Mouse (Mus musculus) limb, embryonic 11.5 days (tissue): Measurements from ENCODE around the gene Pmm1. TPM values are rescaled to one million over a fixed set of nuclear protein-coding genes. Genes with fewer than 3 reads are reported as not detected.
A peak's percentile ranks its signal among the peaks of the same experiment; 100 is the strongest.

Source experiments
- ATAC-seq: fragments of 200-750 bp; cut with Nextera tagmentation; 2 replicates; pipeline ENCODE4 v1.8.0; 2017; ENCODE audit warnings: low read depth; ENCODE audit not compliant: insufficient number of reproducible peaks, low FRiP score, low TSS enrichment
- DNase-seq: peaks from one replicate; pipeline ENCODE4 v3.0.0-alpha.2; 2015; ENCODE audit warnings: low spot score
- H3K27ac ChIP-seq: fragments of 300-500 bp; sonication (generic); replicated peaks from 2 replicates; pipeline ENCODE4 v1.5.1; 2014; ENCODE audit warnings: low read depth, mild to moderate bottlenecking, low read length
- H3K27me3 ChIP-seq: fragments of 300-500 bp; sonication (generic); 2 replicates; pipeline ENCODE4 v1.6.1; 2014; ENCODE audit warnings: mild to moderate bottlenecking, low read length, mixed read lengths; ENCODE audit not compliant: control insufficient read depth, insufficient read depth
- H3K36me3 ChIP-seq: fragments of 300-500 bp; sonication (generic); 2 replicates; pipeline ENCODE4 v1.6.1; 2014; ENCODE audit warnings: mild to moderate bottlenecking, low read length, moderate library complexity, mixed read lengths; ENCODE audit not compliant: control insufficient read depth, insufficient read depth
- H3K4me1 ChIP-seq: fragments of 300-500 bp; sonication (generic); 2 replicates; pipeline ENCODE4 v1.6.1; 2014; ENCODE audit warnings: low read length, mixed read lengths; ENCODE audit not compliant: control insufficient read depth, insufficient read depth
- H3K4me2 ChIP-seq: fragments of 300-500 bp; sonication (generic); 2 replicates; pipeline ENCODE4 v1.6.1; 2014; ENCODE audit warnings: low read depth, mild to moderate bottlenecking, moderate library complexity; ENCODE audit not compliant: severe bottlenecking
- H3K4me3 ChIP-seq: fragments of 300-500 bp; sonication (generic); 2 replicates; pipeline ENCODE4 v1.5.1; 2014; ENCODE audit warnings: low read depth, low read length
- H3K9ac ChIP-seq: fragments of 300-500 bp; sonication (generic); 2 replicates; pipeline ENCODE4 v1.6.1; 2014; ENCODE audit warnings: mild to moderate bottlenecking, low read length
- H3K9me3 ChIP-seq: fragments of 300-500 bp; sonication (generic); 2 replicates; pipeline ENCODE4 v1.6.1; 2016; ENCODE audit warnings: low read length; ENCODE audit not compliant: control insufficient read depth
- whole genome bisulfite sequencing: fragments of 180-500 bp; shearing (Covaris S2); extraction: QIAGEN DNeasy Blood & Tissue Kit; methylation state at CpG from one replicate; pipeline ENCODE4 v1.1.7; 2014; 5-methylcytosine and 5-hydroxymethylcytosine counted together
- polyA plus RNA-seq: library from polyadenylated mRNA; unstranded; fragments of >200 nt; fragmentation: Nextera tagmentation; extraction: Ambion mirVana; gene quantifications from 2 replicates; pipeline ENCODE4 v1.2.1, GENCODE M21; 2014

Gene Pmm1
- polyA plus RNA-seq, 1 experiment from 2014 or later, result 16.0 TPM

DNA sequence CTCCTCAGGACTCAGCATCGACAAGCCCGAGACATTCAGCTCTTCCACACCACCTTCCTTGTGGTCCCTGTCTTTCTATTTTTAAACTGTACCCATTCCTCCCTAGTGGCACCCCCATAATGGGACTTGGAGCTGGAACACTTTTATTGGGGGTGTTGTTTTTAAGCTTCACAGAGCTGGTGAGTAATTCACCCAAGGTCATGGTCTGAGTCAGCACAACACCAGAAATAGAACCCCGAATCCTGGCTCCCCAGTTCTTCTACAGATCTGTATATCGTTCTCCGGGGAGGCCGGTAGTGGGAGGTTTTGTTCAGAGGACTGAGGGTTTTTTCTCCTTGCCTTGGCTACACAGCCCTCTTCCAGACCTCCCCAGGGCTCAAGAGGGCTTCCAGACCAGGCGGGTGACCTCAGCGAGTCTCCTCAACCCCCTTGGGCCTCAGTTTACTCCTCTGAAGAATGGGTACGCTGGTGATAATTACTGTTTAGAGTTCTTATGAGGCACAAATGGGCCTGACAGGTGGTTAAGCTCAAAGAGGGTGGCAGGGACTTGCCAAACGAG, 21.5 kb downstream of the Pmm1 start:
- ATAC-seq, result no peak
- Histone ChIP-seq H3K4me3 (no peak overlapping the region), H3K36me3 (no peaks in the 10 kb centered on the region), H3K27me3 (no peaks in the 10 kb centered on the region), H3K4me1 (peaks cover 26% of the 10 kb centered on the region), H3K4me2 (no peak overlapping the region), H3K9me3 (no peaks in the 10 kb centered on the region), H3K9ac (no peak overlapping the region), H3K27ac (no peak overlapping the region)
- DNase-seq, result no peak
- 84% methylated on average over 10 of the region's 10 CpGs for WGBS

DNA sequence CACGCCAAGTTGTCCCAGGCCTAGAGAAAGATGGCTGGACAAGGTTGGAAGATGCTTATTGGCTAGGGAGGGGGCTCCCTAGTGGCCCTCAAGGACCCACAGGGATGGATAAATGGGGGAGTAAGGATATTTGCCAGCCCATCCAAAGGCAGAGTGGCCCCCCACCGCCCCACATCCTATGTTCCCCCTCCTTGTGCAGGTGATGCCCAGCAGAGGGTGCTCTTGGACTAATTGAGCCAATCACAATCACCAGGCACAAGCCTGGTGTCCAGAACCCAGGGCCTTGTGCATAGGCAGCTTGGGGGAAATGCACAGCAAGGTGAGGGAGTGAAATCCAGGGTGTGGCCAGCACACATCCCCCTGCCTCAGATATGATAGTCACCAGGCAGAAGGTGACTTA, 22.5 kb downstream of the Pmm1 start:
- ATAC-seq (no peak), DNase-seq (peak; percentile 72)
- Histone ChIP-seq H3K9ac (no peak overlapping the region), H3K4me1 (peaks cover 23% of the 10 kb centered on the region), H3K4me2 (no peak overlapping the region; the same call in 1 of the 2 replicates), H3K36me3 (no peaks in the 10 kb centered on the region), H3K4me3 (no peak overlapping the region), H3K27ac (no peak overlapping the region), H3K27me3 (no peaks in the 10 kb centered on the region), H3K9me3 (no peaks in the 10 kb centered on the region)
- 32% methylated on average over 2 of the region's 2 CpGs for WGBS

DNA sequence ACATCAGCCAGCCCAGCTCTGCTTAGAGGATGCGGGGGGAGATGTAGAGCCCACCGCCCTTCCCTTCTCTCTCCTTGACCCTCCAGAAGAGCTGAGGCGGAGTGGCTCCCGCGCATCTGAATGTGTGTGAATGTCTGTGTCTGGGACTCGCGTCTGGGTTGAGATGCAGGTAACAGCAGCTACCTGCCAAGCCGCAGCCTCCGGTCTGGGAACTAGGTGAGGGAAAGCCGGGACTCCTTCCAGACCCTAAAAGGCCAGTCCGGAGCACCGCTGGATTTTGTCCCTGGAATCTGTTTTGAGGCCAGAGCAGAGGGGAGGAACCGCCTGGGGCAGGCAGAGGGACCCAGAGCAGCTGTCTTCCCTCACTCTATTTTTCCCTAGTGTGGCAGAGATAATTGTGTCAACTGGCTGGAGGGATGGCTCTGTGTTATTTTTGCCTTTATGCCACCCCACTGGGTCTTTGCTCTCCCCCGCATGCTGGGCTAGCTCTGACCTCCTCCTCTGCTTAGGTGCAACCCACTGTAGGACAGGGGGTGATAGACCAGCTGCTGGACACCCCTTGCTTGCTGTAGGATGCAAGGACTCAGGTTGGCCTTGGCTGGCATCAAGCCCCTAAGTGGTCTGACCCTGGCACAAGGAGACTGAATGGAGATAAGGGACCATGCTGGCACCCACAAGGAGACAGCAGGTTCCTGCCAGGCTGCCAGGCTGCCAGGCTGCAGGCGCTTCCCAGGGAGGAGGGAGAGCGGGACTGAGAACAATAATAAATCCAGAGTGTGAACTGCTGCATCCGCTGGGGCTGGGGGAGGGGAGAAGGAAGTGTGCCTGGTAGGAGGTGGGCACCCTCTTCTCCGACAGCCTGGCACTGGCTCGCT, 23.4 kb downstream of the Pmm1 start:
- peak; percentile 31 for DNase-seq
- Histone ChIP-seq H3K9ac (peak overlapping the region; percentile 62), H3K27me3 (no peaks in the 10 kb centered on the region), H3K27ac (no peak overlapping the region), H3K9me3 (no peaks in the 10 kb centered on the region), H3K4me2 (peak overlapping the region; percentile 74), H3K4me3 (peak overlapping the region; percentile 37), H3K36me3 (no peaks in the 10 kb centered on the region), H3K4me1 (peaks cover 21% of the 10 kb centered on the region)
- WGBS, result 7% methylated on average over 19 of the region's 19 CpGs
- ATAC-seq, result no peak

DNA sequence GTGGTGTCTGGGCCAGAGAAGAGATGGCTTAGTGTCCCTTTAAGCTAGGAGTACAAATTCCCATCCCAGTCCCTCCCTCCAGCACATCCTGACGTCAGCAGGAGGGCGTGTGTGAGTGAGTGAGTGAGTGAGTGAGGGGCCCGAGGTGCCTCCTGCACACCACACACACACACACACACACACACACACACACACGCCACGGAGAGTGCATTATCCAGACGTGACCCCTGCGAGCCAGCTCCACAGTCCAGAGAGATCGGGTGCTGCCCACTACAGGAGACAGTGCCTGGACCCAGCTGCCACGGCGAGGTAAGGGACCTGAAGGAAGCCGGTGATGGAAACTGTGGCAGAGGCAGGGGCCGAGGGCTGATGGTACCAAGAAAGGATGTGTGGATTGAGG, 24.1 kb downstream of the Pmm1 start, which contains the start of gene Csdc2:
Gene Csdc2 (plus strand): TSS at position 81 of the 400 bp plus-strand sequence.
- DNase-seq, result peak; percentile 69
- H3K4me1 ChIP-seq, result peaks cover 21% of the 10 kb centered on the region
- peak within 1 kb of the TSS; percentile 62 for H3K9ac ChIP-seq
- peak within 1 kb of the TSS; percentile 37 for H3K4me3 ChIP-seq
- no peak within 1 kb of the TSS for H3K27ac ChIP-seq
- peak; percentile 26; the same call in 1 of the 2 replicates for ATAC-seq
- no peaks in the 10 kb centered on the region for H3K36me3 ChIP-seq
- H3K27me3 ChIP-seq, result no peaks in the 10 kb centered on the region
- peak within 1 kb of the TSS; percentile 74 for H3K4me2 ChIP-seq
- H3K9me3 ChIP-seq, result no peaks in the 10 kb centered on the region
- WGBS, result 0% methylated on average over 12 of the region's 12 CpGs

DNA sequence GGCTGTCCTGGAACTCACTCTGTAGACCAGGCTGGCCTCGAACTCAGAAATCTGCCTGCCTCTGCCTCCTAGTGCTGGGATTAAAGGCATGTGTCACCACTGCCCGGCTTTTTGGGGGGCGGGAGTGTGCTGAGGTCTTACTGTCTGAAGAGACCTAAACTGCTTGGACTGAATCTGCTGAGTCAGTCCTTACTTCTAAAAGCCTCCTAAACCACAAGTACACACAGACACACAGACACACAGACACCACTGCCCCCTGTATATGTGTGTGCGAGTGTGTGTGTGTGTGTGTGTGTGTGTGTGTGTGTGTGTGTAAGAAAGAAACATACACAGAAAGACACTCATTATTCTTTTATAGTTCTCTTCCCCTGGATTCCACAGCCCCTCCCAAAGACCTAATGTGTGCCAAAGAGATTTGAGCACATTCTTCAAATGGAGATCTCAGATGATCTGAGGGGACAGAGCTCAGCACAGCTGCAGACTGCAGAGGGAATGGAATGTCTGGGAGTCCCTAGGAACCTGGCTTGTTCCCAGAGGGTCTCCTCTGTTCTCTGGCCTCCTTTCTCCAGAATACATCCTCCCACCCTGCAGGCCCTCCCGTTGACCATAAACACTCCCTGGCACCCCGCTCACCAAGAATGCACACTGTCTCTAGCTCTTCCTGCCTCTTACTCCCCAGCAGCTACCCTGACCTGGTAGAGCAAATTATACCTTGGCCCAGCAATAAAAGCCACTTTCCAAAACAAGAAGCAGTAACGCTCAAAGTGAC, 24.7 kb downstream of the Pmm1 start:
- no peak overlapping the region for H3K27ac ChIP-seq
- WGBS, result 55% methylated on average over 7 of the region's 7 CpGs
- H3K27me3 ChIP-seq, result no peaks in the 10 kb centered on the region
- ATAC-seq (0 out of 2 replicates have a peak, but pooled peaks have one; percentile 12), DNase-seq (no peak)
- H3K36me3 ChIP-seq, result no peaks in the 10 kb centered on the region
- peaks cover 21% of the 10 kb centered on the region for H3K4me1 ChIP-seq
- H3K4me3 ChIP-seq, result peak overlapping the region; percentile 37; the same call in 1 of the 2 replicates
- peak overlapping the region; percentile 74 for H3K4me2 ChIP-seq
- H3K9me3 ChIP-seq, result no peaks in the 10 kb centered on the region
- peak overlapping the region; percentile 62; the same call in 1 of the 2 replicates for H3K9ac ChIP-seq

DNA sequence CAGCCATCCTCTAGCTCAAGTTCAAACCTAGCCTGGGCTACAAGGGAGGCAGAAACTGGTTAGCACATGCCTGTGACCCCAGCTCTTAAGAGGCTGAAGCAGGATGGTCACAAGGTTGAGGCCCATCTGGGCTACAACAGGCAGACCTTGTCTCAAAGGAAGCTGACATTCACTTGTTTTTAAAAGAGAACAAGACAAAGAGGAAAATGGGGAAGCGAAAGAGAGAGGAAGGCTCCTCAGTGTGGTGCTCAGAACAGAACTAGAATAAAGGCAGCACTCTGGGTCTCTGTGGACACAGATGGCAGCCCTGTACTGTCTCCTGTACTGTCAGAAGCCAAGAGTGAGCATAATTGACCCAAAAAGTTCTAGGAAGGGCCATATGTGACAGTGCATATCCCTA, 26.7 kb downstream of the Pmm1 start:
- DNase-seq (no peak), ATAC-seq (no peak)
- WGBS, result 91% methylated on average over 1 of the region's 1 CpGs
- Histone ChIP-seq H3K4me3 (no peak overlapping the region), H3K36me3 (no peaks in the 10 kb centered on the region), H3K9me3 (no peaks in the 10 kb centered on the region), H3K9ac (no peak overlapping the region), H3K4me1 (peaks cover 21% of the 10 kb centered on the region), H3K4me2 (no peak overlapping the region), H3K27me3 (no peaks in the 10 kb centered on the region), H3K27ac (no peak overlapping the region)

DNA sequence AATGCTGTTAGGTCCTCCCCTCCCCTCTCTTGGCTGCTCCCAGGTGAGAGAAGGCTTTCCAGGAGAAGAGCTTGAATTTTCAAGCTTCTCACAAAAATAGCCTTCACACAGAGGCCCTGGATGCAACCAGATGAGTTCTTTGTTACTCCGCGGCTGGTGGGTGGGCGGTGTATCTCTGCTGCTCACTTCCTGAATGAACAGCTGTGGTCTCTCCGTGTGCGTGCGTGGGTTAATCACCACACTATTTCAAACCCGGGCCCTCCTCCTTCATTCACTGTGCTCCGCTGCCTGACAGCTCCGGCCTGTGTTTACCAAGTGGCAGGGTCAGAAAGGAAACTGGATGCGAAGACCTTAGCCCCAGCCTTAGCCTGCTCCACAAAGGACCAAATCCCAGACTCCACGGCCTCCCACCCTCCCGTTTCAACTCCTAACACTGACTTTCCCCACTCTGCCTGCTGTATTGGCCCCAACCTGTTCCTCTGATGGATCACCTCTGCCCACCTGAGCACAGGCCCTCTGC, 27.7 kb downstream of the Pmm1 start:
- ATAC-seq (no peak), DNase-seq (no peak)
- Histone ChIP-seq H3K9ac (no peak overlapping the region), H3K4me1 (peaks cover 16% of the 10 kb centered on the region), H3K9me3 (no peaks in the 10 kb centered on the region), H3K27me3 (no peaks in the 10 kb centered on the region), H3K27ac (no peak overlapping the region), H3K4me3 (no peak overlapping the region), H3K36me3 (no peaks in the 10 kb centered on the region), H3K4me2 (no peak overlapping the region)
- 54% methylated on average over 12 of the region's 12 CpGs for WGBS

DNA sequence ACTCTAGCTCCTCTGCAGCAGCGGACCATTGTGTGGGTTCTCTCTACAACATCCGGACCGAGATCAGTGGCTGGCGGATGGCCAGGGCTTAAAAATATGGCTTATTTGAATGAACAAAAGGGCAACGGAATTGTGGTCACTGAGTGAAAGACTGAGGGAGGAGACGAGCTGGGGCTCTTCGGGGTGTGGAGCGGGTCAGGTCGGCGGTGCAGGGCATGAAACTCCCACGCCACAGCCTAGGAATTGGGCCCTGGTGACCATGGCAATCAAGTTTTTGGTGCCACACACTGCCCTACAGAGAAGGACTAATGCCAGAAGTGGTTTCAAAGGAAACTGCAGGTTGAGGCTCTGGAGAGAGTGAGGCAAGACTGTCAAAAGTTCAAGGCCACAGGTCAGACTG, 32.5 kb downstream of the Pmm1 start:
- Histone ChIP-seq H3K9me3 (no peaks in the 10 kb centered on the region), H3K4me3 (no peak overlapping the region), H3K27me3 (no peaks in the 10 kb centered on the region), H3K4me2 (no peak overlapping the region), H3K4me1 (peaks cover 4% of the 10 kb centered on the region; the same call in 1 of the 2 replicates), H3K36me3 (0 out of 2 replicates have a peak, but pooled peaks cover under 1% of the 10 kb centered on the region), H3K9ac (no peak overlapping the region), H3K27ac (no peak overlapping the region)
- no peak for DNase-seq
- no peak for ATAC-seq
- WGBS, result 80% methylated on average over 11 of the region's 11 CpGs
